Mouse (Mus musculus) hematopoietic stem cell, adult 5-6 weeks (primary cell): ENCODE results near the gene Ttc32. TPM values are rescaled to one million over a fixed set of nuclear protein-coding genes. Genes with fewer than 3 reads are reported as not detected.

ENCODE experiments used
- ATAC-seq, 2 experiments: fragments of 125-278 bp in 1 of 2; replicated peaks in 1 of 2; 2 replicates each; pipeline ENCODE4 v1.8.0; 2016 to 2017; ENCODE audit warnings: inconsistent platforms in 2 of 2, mild to moderate bottlenecking in 2 of 2, moderate number of reproducible peaks in 2 of 2, low read depth in 1 of 2, moderate TSS enrichment in 1 of 2; ENCODE audit not compliant: low FRiP score in 2 of 2, poor library complexity in 2 of 2, severe bottlenecking in 2 of 2, insufficient read depth in 1 of 2, low TSS enrichment in 1 of 2
- total RNA-seq: library from RNA; stranded (forward); fragments of 172-1452, 232-1000 nt; gene quantifications from 2 replicates; pipeline ENCODE4 v1.2.3, GENCODE M21; 2017

Gene Ttc32
- total RNA-seq, 1 experiment from 2014 or later: 26.9 TPM

- no peak for ATAC-seq
Observed at GRCm38 (mm10) chr12:9040177-9040576, 10.4 kb downstream of the Ttc32 start.

- no peak for ATAC-seq
Observed at GRCm38 (mm10) chr12:9040686-9041085, 10.9 kb downstream of the Ttc32 start.

GRCm38 (mm10) chr12:9042316-9042715 is 12.5 kb downstream of the Ttc32 start:
- ATAC-seq: no peak

- ATAC-seq: no peak
Observed at GRCm38 (mm10) chr12:9042759-9043158, 13.0 kb downstream of the Ttc32 start.

GRCm38 (mm10) chr12:9044666-9045065 is 14.9 kb downstream of the Ttc32 start:
- no peak for ATAC-seq

DNA sequence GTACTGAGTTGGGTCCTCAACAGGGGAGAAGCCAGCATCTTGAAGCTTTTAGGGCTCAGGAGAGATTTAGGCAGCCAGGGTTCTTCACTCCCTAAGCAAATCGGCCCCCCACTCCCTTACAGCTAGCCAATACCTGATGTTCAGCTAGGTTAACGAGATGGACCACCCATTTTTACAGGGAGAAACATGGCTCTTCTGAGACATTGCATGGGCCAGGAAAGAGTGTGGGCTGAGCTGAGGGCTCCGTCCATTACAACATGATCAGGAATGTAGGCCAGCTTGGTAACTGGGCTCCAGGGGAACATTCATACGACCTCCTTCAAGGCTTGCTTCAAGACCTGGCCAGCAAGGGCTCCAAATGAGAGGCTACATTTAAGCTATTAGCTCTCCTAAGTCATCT is 16.9 kb downstream of the Ttc32 start:
- ATAC-seq: no peak

- ATAC-seq: no peak
Observed at GRCm38 (mm10) chr12:9048090-9048489, 18.3 kb downstream of the Ttc32 start.

- ATAC-seq: no peak
Observed at GRCm38 (mm10) chr12:9050824-9051223, 21.0 kb downstream of the Ttc32 start.

GRCm38 (mm10) chr12:9052075-9052829 is 22.5 kb downstream of the Ttc32 start:
- peak; percentile 79 to 91 for ATAC-seq

- ATAC-seq: no peak
Observed at GRCm38 (mm10) chr12:9053345-9053744, 23.5 kb downstream of the Ttc32 start.

GRCm38 (mm10) chr12:9054012-9054411 is 24.2 kb downstream of the Ttc32 start:
- no peak for ATAC-seq

DNA sequence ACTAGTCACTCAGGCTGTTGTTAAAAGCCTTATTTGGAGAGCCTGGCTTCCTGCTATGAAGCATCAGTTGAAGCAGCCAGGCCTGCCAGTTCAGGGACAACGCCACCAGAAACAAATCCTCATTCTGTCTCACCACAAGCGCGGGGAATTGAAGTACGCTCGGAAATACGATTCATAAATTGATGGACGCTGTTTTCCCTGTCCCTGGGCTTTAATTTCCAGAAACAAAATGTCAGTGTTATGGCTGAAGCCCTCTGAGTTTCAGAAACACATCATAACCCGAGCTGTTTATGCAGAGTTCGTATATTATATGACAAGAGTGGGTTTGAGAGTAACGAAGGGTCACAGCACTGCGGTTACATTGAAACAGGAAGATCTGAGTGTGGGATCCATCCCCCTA is 25.5 kb downstream of the Ttc32 start:
- no peak for ATAC-seq

- no peak for ATAC-seq
Observed at GRCm38 (mm10) chr12:9059502-9059901, 29.7 kb downstream of the Ttc32 start.

- no peak for ATAC-seq
Observed at GRCm38 (mm10) chr12:9059965-9060364, 30.2 kb downstream of the Ttc32 start.

DNA sequence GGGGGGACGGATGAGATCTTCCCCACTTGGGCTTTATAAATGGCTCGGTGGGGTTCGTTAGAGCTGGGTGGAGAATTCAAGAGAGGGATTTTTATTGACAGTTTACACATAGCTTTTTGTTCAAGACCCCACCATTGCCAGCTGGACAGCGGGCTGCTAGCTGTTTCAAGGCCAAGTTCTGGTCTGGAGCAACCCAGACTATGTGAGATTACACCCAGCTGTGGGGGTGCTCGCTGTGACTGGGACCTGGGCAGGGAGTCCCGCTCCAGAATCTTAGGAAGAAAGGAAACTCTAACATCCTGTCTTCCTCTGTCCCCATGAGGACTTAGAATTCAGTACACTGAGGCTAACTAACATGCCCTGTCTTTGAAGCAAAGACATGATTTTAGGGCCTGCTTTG is 33.8 kb downstream of the Ttc32 start:
- ATAC-seq: no peak

DNA sequence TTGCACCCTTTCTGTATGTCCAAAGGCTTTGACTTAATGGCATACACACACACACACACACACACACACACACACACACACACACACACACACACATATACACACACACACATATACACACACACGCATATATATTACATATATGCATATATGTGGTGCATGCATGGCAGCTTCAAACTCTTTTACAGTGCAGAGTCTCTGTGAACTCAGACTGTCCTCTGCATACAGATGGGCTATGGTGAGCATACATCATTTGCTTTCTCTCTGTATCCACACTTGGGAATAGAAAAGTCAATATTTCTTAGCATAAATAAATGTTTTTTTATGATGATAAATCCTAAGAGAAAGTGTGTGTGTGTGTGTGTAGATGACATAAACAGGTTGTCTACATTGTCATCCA is 41.3 kb downstream of the Ttc32 start:
- ATAC-seq: no peak

GRCm38 (mm10) chr12:9071493-9071892 is 41.7 kb downstream of the Ttc32 start:
- ATAC-seq: no peak

- no peak for ATAC-seq
Observed at GRCm38 (mm10) chr12:9077554-9078125, 47.8 kb downstream of the Ttc32 start.

DNA sequence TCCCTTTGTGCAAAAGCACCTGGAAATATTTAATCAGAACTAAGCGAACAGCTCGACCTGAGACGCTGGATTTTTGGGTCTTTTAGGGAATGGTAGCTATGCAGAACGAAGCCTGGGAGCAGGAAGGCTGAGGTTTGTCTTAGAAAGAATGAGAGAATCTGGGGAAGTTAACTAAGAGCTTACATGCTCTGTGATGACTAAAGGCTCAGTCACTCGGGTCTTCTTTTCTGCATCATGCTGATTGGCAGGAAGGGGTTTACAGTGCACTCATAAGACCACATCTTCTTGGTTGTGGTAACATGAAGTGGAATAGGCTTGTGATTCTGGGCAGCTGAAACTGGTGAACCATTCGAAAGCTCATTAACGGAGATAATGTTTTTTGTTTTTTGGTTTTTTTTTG is 60.4 kb downstream of the Ttc32 start:
- no peak for ATAC-seq
